Mouse (Mus musculus) midbrain, embryonic 14.5 days (tissue): ENCODE results near the gene Unc119b. TPM values are rescaled to one million over a fixed set of nuclear protein-coding genes. Genes with fewer than 3 reads are reported as not detected.

ENCODE experiments used
- ATAC-seq: fragments of 200-750 bp; cut with Nextera tagmentation; 2 replicates; pipeline ENCODE4 v1.8.0; 2017; ENCODE audit warnings: moderate number of reproducible peaks, moderate library complexity; ENCODE audit not compliant: low FRiP score, low TSS enrichment
- DNase-seq: peaks from one replicate; pipeline ENCODE4 v3.0.0-alpha.2; 2015
- H3K27ac ChIP-seq: fragments of 300-500 bp; sonication (generic); replicated peaks from 2 replicates; pipeline ENCODE4 v1.5.1; 2014; ENCODE audit warnings: mild to moderate bottlenecking, low read depth, low read length, moderate library complexity
- H3K27me3 ChIP-seq: fragments of 300-500 bp; sonication (generic); 2 replicates; pipeline ENCODE4 v1.6.1; 2014; ENCODE audit warnings: low read length, control low read depth, mixed read lengths; ENCODE audit not compliant: control insufficient read depth, insufficient read depth
- H3K36me3 ChIP-seq: fragments of 300-500 bp; sonication (generic); 2 replicates; pipeline ENCODE4 v1.6.1; 2014; ENCODE audit warnings: low read length, control low read depth; ENCODE audit not compliant: control insufficient read depth, insufficient read depth
- H3K4me1 ChIP-seq: fragments of 300-500 bp; sonication (generic); 2 replicates; pipeline ENCODE4 v1.6.1; 2014; ENCODE audit warnings: mild to moderate bottlenecking, antibody characterized with exemption, low read length, control low read depth; ENCODE audit not compliant: control insufficient read depth, insufficient read depth
- H3K4me2 ChIP-seq: fragments of 300-500 bp; sonication (generic); 2 replicates; pipeline ENCODE4 v1.6.1; 2014; ENCODE audit warnings: mild to moderate bottlenecking, low read length, moderate library complexity
- H3K4me3 ChIP-seq: fragments of 300-500 bp; sonication (generic); replicated peaks from 2 replicates; pipeline ENCODE4 v1.5.1; 2014; ENCODE audit warnings: low read depth, low read length
- H3K9ac ChIP-seq: fragments of 300-500 bp; sonication (generic); replicated peaks from 2 replicates; pipeline ENCODE4 v1.6.1; 2014; ENCODE audit warnings: mild to moderate bottlenecking, low read length, moderate library complexity
- H3K9me3 ChIP-seq: fragments of 300-500 bp; sonication (generic); 2 replicates; pipeline ENCODE4 v1.6.1; 2016; ENCODE audit warnings: low read length, control low read depth, mixed read lengths; ENCODE audit not compliant: control insufficient read depth
- WGBS: fragments of 180-500 bp; shearing (Covaris S2); extraction: QIAGEN DNeasy Blood & Tissue Kit; methylation state at CpG from one replicate; pipeline ENCODE4 v1.1.7; 2014; 5-methylcytosine and 5-hydroxymethylcytosine counted together
- polyA plus RNA-seq: library from polyadenylated mRNA; unstranded; fragments of >200 nt; fragmentation: Nextera tagmentation; extraction: Ambion mirVana; gene quantifications from 2 replicates; pipeline ENCODE4 v1.2.1, GENCODE M21; 2014

Unc119b gene
- polyA plus RNA-seq, 1 experiment from 2014 or later = 37.2 TPM

DNA sequence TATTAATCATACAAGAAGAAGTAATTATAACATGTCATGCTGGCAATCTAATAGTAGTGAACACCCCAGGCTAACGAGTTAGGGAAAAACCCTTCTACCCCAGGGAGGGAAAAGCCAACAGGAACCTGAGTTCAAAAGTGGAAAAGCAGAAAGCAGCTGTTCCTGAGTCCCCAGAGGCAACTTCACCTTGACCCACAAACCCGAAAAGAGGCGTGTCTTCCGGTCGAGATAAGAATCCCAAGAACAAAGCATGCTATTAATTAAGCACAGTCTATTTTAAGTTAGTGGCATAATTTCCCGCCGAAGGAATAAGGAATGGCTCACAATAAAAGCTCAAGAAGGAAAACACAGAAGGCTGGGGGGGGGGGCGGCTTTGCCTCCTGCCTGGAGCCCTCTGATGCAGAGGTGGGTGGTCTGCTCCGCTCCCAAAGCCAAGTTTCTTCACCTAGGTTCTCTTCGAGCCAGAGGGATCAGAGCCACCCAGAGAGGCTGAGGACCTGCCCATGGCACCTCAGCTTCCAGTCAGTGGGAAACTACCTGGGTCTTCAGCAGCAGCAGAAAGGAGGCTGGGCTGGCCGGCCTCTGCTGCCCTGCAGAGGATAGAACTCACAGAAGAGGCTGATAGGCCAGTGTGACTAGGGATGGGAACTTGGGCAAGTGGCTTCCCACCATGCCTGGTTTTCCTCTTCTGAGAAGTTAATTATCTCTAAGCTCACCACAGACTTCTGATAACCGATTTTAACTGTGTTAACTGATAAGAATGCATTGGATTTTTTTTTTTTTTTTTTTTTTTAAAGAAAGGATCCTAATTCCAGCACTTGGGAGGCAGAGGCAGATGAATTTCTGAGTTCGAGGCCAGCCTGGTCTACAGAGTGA, 26.5 kb upstream of the Unc119b start:
- no peaks in the 10 kb centered on the region for H3K27me3 ChIP-seq
- H3K4me2 ChIP-seq = no peak overlapping the region
- WGBS = 68% methylated on average over 13 of the region's 13 CpGs
- no peak overlapping the region for H3K4me3 ChIP-seq
- H3K27ac ChIP-seq = no peak overlapping the region
- no peak for DNase-seq
- no peaks in the 10 kb centered on the region for H3K36me3 ChIP-seq
- H3K4me1 ChIP-seq = peaks cover 11% of the 10 kb centered on the region
- no peaks in the 10 kb centered on the region for H3K9me3 ChIP-seq
- no peak overlapping the region for H3K9ac ChIP-seq
- ATAC-seq = no peak

DNA sequence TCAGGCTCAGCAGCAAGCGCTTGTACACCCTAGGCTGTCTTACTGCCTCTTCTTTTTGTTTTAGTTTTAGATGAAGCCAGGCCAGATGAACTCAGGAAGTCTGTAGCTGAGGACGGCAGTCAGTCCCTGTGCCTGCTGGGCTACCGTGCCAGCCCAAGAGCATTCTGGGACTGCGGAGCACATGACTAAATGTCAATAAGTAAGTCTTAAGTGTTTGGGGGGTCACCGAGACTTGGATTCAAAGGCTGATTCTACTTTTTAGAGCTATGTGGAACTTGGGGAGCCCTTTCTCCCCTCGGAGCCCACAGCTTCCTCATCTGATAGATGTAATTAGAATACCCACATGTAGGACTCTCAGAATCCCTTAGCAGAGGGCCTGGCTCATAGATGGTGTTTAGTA, 25.9 kb upstream of the Unc119b start:
- DNase-seq (no peak), ATAC-seq (no peak)
- no peak overlapping the region for H3K4me3 ChIP-seq
- no peak overlapping the region for H3K27ac ChIP-seq
- no peak overlapping the region for H3K9ac ChIP-seq
- no peak overlapping the region for H3K4me2 ChIP-seq
- no peaks in the 10 kb centered on the region for H3K27me3 ChIP-seq
- H3K4me1 ChIP-seq = peaks cover 17% of the 10 kb centered on the region
- H3K36me3 ChIP-seq = no peaks in the 10 kb centered on the region
- 92% methylated on average over 6 of the region's 6 CpGs for WGBS
- no peaks in the 10 kb centered on the region for H3K9me3 ChIP-seq

DNA sequence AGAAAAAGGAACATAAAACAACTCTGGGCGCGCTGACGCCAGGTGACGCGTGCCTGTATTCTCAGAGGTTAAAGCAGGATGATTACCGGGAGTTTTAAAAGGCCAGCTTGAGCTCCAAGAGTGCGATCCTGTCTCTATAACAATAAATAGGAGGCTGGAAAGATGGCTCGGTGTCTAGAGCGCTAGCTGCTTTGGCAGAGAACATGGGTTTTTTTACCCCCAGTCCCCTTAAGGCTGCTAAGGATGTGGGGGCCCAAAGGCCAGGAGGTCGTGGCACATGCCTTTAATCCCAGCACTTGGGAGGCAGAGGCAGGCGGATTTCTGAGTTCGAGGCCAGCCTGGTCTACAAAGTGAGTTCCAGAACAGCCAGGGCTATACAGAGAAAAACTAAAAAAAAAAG, 24.4 kb upstream of the Unc119b start:
- no peak for DNase-seq
- no peaks in the 10 kb centered on the region for H3K9me3 ChIP-seq
- peak overlapping the region; percentile 99 for H3K27ac ChIP-seq
- H3K4me1 ChIP-seq = peaks cover 31% of the 10 kb centered on the region
- peak overlapping the region; percentile 91 for H3K9ac ChIP-seq
- H3K4me3 ChIP-seq = peak overlapping the region; percentile 92
- 29% methylated on average over 12 of the region's 12 CpGs for WGBS
- no peaks in the 10 kb centered on the region for H3K27me3 ChIP-seq
- H3K36me3 ChIP-seq = no peaks in the 10 kb centered on the region
- H3K4me2 ChIP-seq = peak overlapping the region; percentile 96
- ATAC-seq = no peak

DNA sequence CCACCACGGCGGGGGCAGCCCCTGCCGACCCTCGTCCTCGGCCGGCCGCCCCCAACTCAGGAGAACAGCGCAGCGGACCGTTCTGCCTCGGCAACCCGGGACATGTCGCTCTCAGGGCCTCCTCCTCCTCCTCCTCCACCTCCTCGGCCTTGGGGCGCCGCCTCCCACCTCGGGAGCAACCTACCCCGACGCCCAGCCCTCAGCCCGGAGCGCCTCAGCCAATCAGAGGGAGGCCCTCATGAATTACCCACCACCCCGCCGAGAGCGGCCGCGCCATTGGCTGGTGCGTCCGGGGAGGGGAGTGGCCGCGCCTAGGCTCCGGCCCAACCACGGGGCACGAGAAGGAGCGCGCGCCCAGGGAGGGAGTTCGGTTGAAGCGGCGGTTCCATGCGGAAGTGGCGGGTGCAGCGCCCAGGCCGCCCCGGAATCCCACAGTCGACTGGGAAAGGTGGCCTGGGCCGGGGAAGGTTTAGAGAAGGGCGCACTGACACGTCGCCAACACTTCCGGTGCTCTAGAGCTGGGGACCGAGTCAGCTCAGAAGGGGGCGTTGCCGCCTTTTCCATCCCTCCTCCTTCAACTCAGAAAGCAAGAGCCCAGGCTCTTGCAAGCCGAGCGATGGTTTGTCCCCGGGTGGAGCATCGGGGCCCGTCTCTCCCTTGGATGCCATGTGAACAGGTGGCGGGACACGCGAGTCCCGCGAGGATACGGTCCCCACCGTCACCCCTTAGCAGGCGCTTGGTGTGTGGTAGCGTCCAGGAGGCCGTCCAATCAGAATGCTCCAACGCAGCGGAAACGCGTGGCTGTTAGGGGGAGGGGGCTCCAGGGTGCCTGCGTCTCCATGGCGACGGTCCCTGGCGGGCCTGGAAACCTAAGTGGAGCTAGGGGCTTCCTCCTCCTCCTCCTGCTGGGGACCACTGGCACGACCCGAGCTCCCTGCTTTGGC, 23.5 kb upstream of the Unc119b start, which contains the start of gene Mlec:
Gene Mlec, minus strand, starts transcription at position 140 of the 944 bp plus-strand sequence.
- Histone ChIP-seq H3K9me3 (no peaks in the 10 kb centered on the region), H3K36me3 (no peaks in the 10 kb centered on the region), H3K4me1 (peaks cover 31% of the 10 kb centered on the region), H3K4me3 (peak within 1 kb of the TSS; percentile 92), H3K27ac (peak within 1 kb of the TSS; percentile 99), H3K9ac (peak within 1 kb of the TSS; percentile 91), H3K4me2 (peak within 1 kb of the TSS; percentile 96), H3K27me3 (no peaks in the 10 kb centered on the region)
- DNase-seq (peak; percentile 99), ATAC-seq (peak; percentile 98)
- WGBS = under 1% methylated on average over 78 of the region's 78 CpGs

DNA sequence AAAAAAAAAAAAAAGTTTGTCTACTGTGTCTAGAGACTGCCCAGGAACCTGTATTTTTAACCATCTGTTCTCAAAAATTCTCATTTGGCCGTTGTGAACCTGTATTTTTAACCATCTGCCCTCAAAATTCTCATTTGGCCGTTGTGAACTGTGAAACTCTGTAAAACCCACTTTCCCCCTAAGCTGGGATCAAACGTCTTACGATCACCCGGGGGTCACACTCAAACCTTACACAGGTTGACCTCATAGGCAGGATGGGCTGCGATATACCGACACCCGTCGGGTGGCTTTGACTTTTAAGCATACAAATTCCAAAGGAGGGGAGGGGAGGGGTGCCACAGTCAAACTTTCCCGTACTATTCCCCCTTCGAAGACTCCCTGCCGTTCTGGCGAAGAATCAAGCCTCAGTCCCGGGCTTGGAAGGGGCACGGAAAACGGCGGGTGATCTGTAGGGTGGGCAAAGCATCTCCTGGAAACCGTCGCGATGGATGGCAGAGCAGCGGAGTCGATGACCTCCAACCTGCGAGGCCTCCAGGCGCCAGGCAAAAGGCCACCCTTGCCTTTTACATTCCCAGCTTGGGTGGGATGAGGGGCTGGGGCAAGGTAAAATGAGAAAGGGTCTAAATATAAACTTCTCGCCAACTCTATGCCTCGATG, 22.3 kb upstream of the Unc119b start:
- peak overlapping the region; percentile 91 for H3K9ac ChIP-seq
- H3K4me3 ChIP-seq = peak overlapping the region; percentile 92
- no peaks in the 10 kb centered on the region for H3K27me3 ChIP-seq
- H3K27ac ChIP-seq = no peak overlapping the region; the same call in 1 of the 2 replicates
- peaks cover 31% of the 10 kb centered on the region for H3K4me1 ChIP-seq
- no peak for ATAC-seq
- DNase-seq = peak; percentile 22
- WGBS = 2% methylated on average over 26 of the region's 26 CpGs
- H3K9me3 ChIP-seq = no peaks in the 10 kb centered on the region
- H3K36me3 ChIP-seq = no peaks in the 10 kb centered on the region
- peak overlapping the region; percentile 96 for H3K4me2 ChIP-seq

DNA sequence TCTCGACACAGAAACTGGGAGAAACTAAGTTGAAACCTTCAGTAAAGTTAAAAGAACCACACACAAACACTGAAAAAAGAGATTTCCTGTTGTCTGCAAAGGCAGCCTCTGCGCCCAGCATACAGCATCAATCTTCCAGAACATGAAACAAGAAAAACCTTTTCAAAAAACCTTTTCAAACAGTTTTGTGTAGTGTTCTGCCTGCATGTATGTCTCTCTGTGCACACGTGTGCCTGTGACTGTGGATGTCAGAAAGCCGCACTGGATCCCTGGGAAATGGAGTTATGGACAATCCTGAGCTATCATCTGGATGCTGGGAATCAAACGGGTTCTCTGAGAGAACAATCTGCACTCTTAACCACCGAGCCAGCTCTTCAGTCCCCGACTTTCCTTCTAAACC, 21.6 kb upstream of the Unc119b start:
- no peak for ATAC-seq
- Histone ChIP-seq H3K4me1 (peaks cover 31% of the 10 kb centered on the region), H3K27me3 (no peaks in the 10 kb centered on the region), H3K9me3 (no peaks in the 10 kb centered on the region), H3K9ac (peak overlapping the region; percentile 91), H3K4me2 (peak overlapping the region; percentile 96), H3K27ac (no peak overlapping the region), H3K4me3 (peak overlapping the region; percentile 92; the same call in 1 of the 2 replicates), H3K36me3 (no peaks in the 10 kb centered on the region)
- 64% methylated on average over 7 of the region's 7 CpGs for WGBS
- DNase-seq = no peak

DNA sequence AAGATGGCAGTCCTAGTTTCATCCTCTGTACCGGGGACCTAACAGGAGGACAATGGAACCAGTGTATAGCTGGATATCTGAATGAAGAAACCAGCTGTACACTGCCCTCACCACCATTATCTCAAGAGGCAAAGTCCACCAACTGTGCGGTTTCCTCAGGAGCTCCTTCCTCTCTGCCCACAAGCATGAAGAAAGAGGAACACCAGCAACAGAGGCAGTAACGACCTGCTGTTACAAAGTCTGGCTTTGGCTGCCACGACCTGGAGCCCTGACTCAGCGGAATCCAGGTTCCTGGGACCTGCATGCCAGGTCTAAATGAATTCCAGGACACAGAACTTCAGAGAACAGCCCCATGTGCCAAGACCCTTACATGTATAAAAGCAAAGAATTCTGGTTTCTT, 21.1 kb upstream of the Unc119b start:
- peak overlapping the region; percentile 96 for H3K4me2 ChIP-seq
- ATAC-seq = no peak
- no peaks in the 10 kb centered on the region for H3K27me3 ChIP-seq
- H3K4me1 ChIP-seq = peaks cover 31% of the 10 kb centered on the region
- peaks cover 2% of the 10 kb centered on the region; the same call in 1 of the 2 replicates for H3K36me3 ChIP-seq
- H3K9me3 ChIP-seq = no peaks in the 10 kb centered on the region
- WGBS = 61% methylated on average over 5 of the region's 5 CpGs
- peak overlapping the region; percentile 10 for H3K9ac ChIP-seq
- no peak for DNase-seq
- no peak overlapping the region for H3K4me3 ChIP-seq
- H3K27ac ChIP-seq = no peak overlapping the region

DNA sequence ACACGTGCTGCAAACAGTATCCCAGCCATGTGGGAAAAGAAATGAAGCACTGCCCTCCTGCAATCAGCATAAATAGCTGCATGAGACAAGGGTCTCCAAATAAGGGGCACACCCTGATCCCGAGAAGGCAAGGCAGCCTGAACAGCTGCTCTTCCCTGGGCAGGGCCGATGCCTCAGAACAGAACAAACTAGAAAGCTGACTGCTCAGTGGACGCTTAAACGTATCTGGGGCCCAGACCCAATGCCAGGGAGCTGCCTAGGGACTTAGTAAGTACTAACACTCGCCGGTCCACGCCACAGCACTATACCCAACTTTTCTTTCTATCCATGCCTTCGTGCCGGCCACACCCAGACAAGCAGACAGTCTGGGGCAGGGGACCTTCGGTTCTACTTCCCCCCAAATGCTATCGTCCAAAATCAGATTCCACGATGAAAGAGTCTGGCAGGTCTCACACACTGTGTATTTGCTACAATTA, 20.4 kb upstream of the Unc119b start:
- peak overlapping the region; percentile 31; the same call in 1 of the 2 replicates for H3K9ac ChIP-seq

More for the DNA sequence above, 20.4 kb upstream of the Unc119b start:
- DNase-seq (no peak), ATAC-seq (no peak)
- H3K4me3 ChIP-seq = no peak overlapping the region; the same call in 1 of the 2 replicates
- H3K36me3 ChIP-seq = peaks cover 8% of the 10 kb centered on the region
- peak overlapping the region; percentile 96 for H3K4me2 ChIP-seq
- no peak overlapping the region for H3K27ac ChIP-seq
- 78% methylated on average over 13 of the region's 13 CpGs for WGBS
- peaks cover 31% of the 10 kb centered on the region for H3K4me1 ChIP-seq
- no peaks in the 10 kb centered on the region for H3K27me3 ChIP-seq
- H3K9me3 ChIP-seq = no peaks in the 10 kb centered on the region
